Mouse (Mus musculus): ENCODE data around the gene Gm340. TPM values are rescaled to one million over a fixed set of nuclear protein-coding genes. Genes with fewer than 3 reads are reported as not detected.

Gene Gm340
- polyA plus RNA-seq, 1 experiment from 2014 or later = 4.0 TPM

- no peak overlapping the region for H3K9ac ChIP-seq (ENCODE audit: low read length)
- H3K27me3 ChIP-seq (replicated peaks; ENCODE audit: control insufficient read depth, insufficient read depth, low read length) = no peaks in the 10 kb centered on the region
- ATAC-seq (no peak), DNase-seq (ENCODE audit: low spot score) (no peak)
- H3K36me3 ChIP-seq (ENCODE audit: control insufficient read depth, insufficient read depth, low read length) = 0 out of 2 replicates have a peak, but pooled peaks cover 11% of the 10 kb centered on the region
- H3K4me3 ChIP-seq (ENCODE audit: low read depth, low read length) = no peak overlapping the region
- WGBS = 44% methylated on average over 11 of the region's 11 CpGs
- no peaks in the 10 kb centered on the region for H3K4me1 ChIP-seq (ENCODE audit: control insufficient read depth, insufficient read depth, low read length)
- H3K27ac ChIP-seq (ENCODE audit: low read depth, low read length) = no peak overlapping the region
- H3K4me2 ChIP-seq (ENCODE audit: low read length) = no peak overlapping the region
- H3K9me3 ChIP-seq (replicated peaks; ENCODE audit: control insufficient read depth, low read length) = no peaks in the 10 kb centered on the region
Measured at GRCm38 (mm10) chr19:41600647-41601046, 18.5 kb downstream of the Gm340 start.

GRCm38 (mm10) chr19:41606208-41606987 lies 24.2 kb downstream of the Gm340 start:
- ATAC-seq = no peak

GRCm38 (mm10) chr19:41611683-41612082 lies 29.5 kb downstream of the Gm340 start:
- Histone ChIP-seq H3K4me2 (ENCODE audit: low read length) (no peak overlapping the region), H3K27ac (ENCODE audit: low read depth, low read length) (no peak overlapping the region), H3K4me3 (ENCODE audit: low read depth, low read length) (no peak overlapping the region), H3K9me3 (replicated peaks; ENCODE audit: control insufficient read depth, low read length) (no peaks in the 10 kb centered on the region), H3K4me1 (ENCODE audit: control insufficient read depth, insufficient read depth, low read length) (peaks cover 20% of the 10 kb centered on the region), H3K9ac (ENCODE audit: low read length) (no peak overlapping the region), H3K36me3 (ENCODE audit: control insufficient read depth, insufficient read depth, low read length) (no peaks in the 10 kb centered on the region), H3K27me3 (replicated peaks; ENCODE audit: control insufficient read depth, insufficient read depth, low read length) (no peaks in the 10 kb centered on the region)
- WGBS = 63% methylated on average over 6 of the region's 6 CpGs
- ATAC-seq = no peak
- peak; percentile 24 for DNase-seq (ENCODE audit: low spot score)

More at GRCm38 (mm10) chr19:41606208-41606987, 24.2 kb downstream of the Gm340 start:
- no peak for DNase-seq (ENCODE audit: low spot score)
- Histone ChIP-seq H3K4me3 (ENCODE audit: low read depth, low read length) (no peak overlapping the region), H3K9me3 (replicated peaks; ENCODE audit: control insufficient read depth, low read length) (no peaks in the 10 kb centered on the region), H3K9ac (ENCODE audit: low read length) (no peak overlapping the region), H3K27me3 (replicated peaks; ENCODE audit: control insufficient read depth, insufficient read depth, low read length) (no peaks in the 10 kb centered on the region), H3K36me3 (ENCODE audit: control insufficient read depth, insufficient read depth, low read length) (0 out of 2 replicates have a peak, but pooled peaks cover 9% of the 10 kb centered on the region), H3K4me1 (ENCODE audit: control insufficient read depth, insufficient read depth, low read length) (no peaks in the 10 kb centered on the region), H3K27ac (ENCODE audit: low read depth, low read length) (no peak overlapping the region), H3K4me2 (ENCODE audit: low read length) (no peak overlapping the region)
- 79% methylated on average over 10 of the region's 10 CpGs for WGBS

DNA sequence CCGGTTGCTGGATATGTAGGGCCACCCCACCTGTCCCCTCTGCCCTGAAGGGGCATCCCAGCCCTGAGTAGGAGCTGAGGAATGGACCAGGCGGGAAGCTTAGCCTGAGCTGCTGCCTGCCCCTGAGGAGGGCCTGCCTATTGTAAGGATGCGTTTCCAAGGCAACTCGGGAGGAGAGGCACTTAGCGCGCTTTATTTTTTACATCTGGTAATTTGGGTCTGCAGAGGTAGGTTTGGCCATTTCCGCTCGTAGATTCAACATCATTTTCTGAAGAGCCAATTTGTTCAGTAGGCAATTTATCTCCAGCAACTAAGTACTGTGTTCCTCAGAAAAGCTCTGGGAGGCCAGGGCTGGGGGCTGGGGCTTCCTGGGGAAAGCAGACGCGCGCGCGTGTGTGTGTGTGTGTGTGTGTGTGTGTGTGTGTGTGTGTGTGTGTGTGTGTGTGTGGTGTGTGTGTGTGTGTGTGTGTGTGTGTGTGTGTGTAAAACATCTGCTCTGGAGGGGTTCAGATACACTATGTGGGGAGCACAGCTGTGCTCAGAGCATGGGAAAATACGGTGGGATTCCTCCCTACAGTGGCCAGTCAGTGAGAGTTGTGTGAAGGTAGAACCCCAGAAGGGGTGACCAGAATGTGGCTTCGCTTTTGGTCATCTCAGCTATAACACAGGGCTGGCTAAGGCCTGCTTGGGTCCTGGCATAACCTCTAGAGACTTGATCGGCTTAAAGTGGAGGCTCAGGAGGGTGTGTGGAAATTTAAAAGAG lies 31.3 kb downstream of the Gm340 start:
- H3K4me3 ChIP-seq (ENCODE audit: low read depth, low read length) = no peak overlapping the region
- no peaks in the 10 kb centered on the region for H3K27me3 ChIP-seq (replicated peaks; ENCODE audit: control insufficient read depth, insufficient read depth, low read length)
- no peaks in the 10 kb centered on the region for H3K9me3 ChIP-seq (replicated peaks; ENCODE audit: control insufficient read depth, low read length)
- H3K9ac ChIP-seq (ENCODE audit: low read length) = peak overlapping the region; percentile 35; the same call in 1 of the 2 replicates
- H3K27ac ChIP-seq (ENCODE audit: low read depth, low read length) = peak overlapping the region; percentile 78
- DNase-seq (ENCODE audit: low spot score) (peak; percentile 82), ATAC-seq (peak; percentile 82)
- 15% methylated on average over 16 of the region's 16 CpGs for WGBS
- peak overlapping the region; percentile 30; the same call in 1 of the 2 replicates for H3K4me2 ChIP-seq (ENCODE audit: low read length)
- peaks cover 23% of the 10 kb centered on the region for H3K4me1 ChIP-seq (ENCODE audit: control insufficient read depth, insufficient read depth, low read length)
- no peaks in the 10 kb centered on the region for H3K36me3 ChIP-seq (ENCODE audit: control insufficient read depth, insufficient read depth, low read length)

DNA sequence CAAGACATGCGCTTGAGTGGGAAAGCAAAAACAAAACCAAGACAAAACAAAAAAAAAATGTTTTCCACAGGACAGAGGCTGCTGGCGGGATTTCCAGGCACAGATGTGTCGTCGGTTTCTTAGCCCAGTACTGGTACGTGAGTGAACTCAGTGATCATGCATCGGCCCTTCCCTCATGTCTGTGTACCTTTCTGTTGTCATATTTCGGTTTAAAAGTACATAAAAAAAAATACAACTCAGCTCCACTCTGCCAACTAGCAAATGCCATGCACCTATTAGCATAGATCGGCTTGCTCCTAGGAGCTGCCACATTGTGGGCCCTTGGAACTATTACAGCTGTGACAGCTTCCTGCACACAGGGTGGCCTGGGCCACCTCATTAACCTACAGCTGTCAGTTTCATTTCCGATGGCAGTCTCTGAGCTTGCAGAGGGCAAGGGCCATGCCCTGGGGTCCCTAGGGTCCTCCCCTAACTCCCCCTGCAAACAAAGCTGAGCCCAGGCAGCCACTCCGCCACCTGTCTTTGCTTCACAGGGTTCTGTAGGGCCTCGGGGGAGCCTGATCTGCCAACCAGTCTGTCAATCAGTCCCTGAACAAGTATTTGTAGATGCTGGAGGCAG lies 33.5 kb downstream of the Gm340 start:
- Histone ChIP-seq H3K4me2 (ENCODE audit: low read length) (no peak overlapping the region), H3K36me3 (ENCODE audit: control insufficient read depth, insufficient read depth, low read length) (no peaks in the 10 kb centered on the region), H3K9ac (ENCODE audit: low read length) (no peak overlapping the region), H3K27ac (ENCODE audit: low read depth, low read length) (no peak overlapping the region), H3K4me3 (ENCODE audit: low read depth, low read length) (no peak overlapping the region), H3K4me1 (ENCODE audit: control insufficient read depth, insufficient read depth, low read length) (peaks cover 27% of the 10 kb centered on the region), H3K27me3 (replicated peaks; ENCODE audit: control insufficient read depth, insufficient read depth, low read length) (no peaks in the 10 kb centered on the region), H3K9me3 (replicated peaks; ENCODE audit: control insufficient read depth, low read length) (no peaks in the 10 kb centered on the region)
- 70% methylated on average over 11 of the region's 11 CpGs for WGBS
- no peak for ATAC-seq
- peak; percentile 15 for DNase-seq (ENCODE audit: low spot score)

DNA sequence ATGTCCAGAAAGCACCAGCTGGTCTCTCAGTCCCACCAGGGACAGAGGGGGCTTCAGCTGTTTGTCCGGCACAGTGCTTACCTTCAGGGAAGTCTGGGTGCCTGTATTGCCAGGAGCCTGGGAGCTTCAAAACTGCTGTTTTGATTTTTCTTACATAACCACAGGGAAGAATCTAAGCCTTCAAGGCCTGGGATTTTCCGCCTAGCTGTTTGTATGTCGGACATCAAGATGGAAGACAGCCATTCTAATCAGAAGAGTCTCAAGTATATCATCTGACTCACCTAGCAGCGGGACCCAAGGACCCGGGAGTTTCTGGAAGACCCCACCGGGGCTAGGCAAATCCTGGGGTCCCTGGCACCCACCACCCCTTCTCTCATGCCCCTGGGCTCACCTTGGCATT lies 34.1 kb downstream of the Gm340 start:
- Histone ChIP-seq H3K9me3 (replicated peaks; ENCODE audit: control insufficient read depth, low read length) (no peaks in the 10 kb centered on the region), H3K27ac (ENCODE audit: low read depth, low read length) (no peak overlapping the region), H3K36me3 (ENCODE audit: control insufficient read depth, insufficient read depth, low read length) (no peaks in the 10 kb centered on the region), H3K4me2 (ENCODE audit: low read length) (no peak overlapping the region), H3K9ac (ENCODE audit: low read length) (no peak overlapping the region), H3K4me1 (ENCODE audit: control insufficient read depth, insufficient read depth, low read length) (peaks cover 27% of the 10 kb centered on the region), H3K4me3 (ENCODE audit: low read depth, low read length) (no peak overlapping the region), H3K27me3 (replicated peaks; ENCODE audit: control insufficient read depth, insufficient read depth, low read length) (no peaks in the 10 kb centered on the region)
- WGBS = 89% methylated on average over 6 of the region's 6 CpGs
- ATAC-seq (no peak), DNase-seq (ENCODE audit: low spot score) (no peak)

DNA sequence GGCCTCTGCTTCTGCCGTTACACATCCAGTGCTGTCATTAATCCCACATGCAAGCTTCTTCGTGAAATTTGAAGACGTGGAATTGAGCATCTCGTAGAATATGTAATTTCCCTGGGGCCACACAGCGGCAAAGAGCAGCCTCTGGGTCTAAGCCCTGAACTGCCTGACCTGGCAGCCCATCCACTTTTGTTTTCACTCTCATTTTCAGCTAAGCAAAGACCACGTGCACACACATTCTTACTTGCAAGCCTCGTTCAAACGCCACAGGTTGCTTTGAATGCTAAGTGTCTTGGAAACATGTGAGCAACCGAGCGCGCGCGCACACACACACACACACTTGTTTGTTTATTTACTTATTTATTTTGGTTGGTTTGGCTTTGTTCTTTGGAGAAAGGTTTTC lies 34.9 kb downstream of the Gm340 start:
- ATAC-seq = no peak
- no peaks in the 10 kb centered on the region for H3K27me3 ChIP-seq (replicated peaks; ENCODE audit: control insufficient read depth, insufficient read depth, low read length)
- WGBS = 69% methylated on average over 13 of the region's 13 CpGs
- no peak for DNase-seq (ENCODE audit: low spot score)
- no peaks in the 10 kb centered on the region for H3K9me3 ChIP-seq (replicated peaks; ENCODE audit: control insufficient read depth, low read length)
- no peak overlapping the region for H3K4me3 ChIP-seq (ENCODE audit: low read depth, low read length)
- no peak overlapping the region for H3K4me2 ChIP-seq (ENCODE audit: low read length)
- no peak overlapping the region for H3K27ac ChIP-seq (ENCODE audit: low read depth, low read length)
- H3K9ac ChIP-seq (ENCODE audit: low read length) = no peak overlapping the region
- H3K4me1 ChIP-seq (ENCODE audit: control insufficient read depth, insufficient read depth, low read length) = peaks cover 26% of the 10 kb centered on the region
- H3K36me3 ChIP-seq (ENCODE audit: control insufficient read depth, insufficient read depth, low read length) = no peaks in the 10 kb centered on the region

GRCm38 (mm10) chr19:41618153-41618657 lies 36.0 kb downstream of the Gm340 start:
- Histone ChIP-seq H3K4me1 (ENCODE audit: control insufficient read depth, insufficient read depth, low read length) (peaks cover 22% of the 10 kb centered on the region), H3K27ac (ENCODE audit: low read depth, low read length) (peak overlapping the region; percentile 58), H3K4me3 (ENCODE audit: low read depth, low read length) (no peak overlapping the region), H3K4me2 (ENCODE audit: low read length) (no peak overlapping the region), H3K27me3 (replicated peaks; ENCODE audit: control insufficient read depth, insufficient read depth, low read length) (no peaks in the 10 kb centered on the region), H3K36me3 (ENCODE audit: control insufficient read depth, insufficient read depth, low read length) (no peaks in the 10 kb centered on the region), H3K9ac (ENCODE audit: low read length) (no peak overlapping the region), H3K9me3 (replicated peaks; ENCODE audit: control insufficient read depth, low read length) (no peaks in the 10 kb centered on the region)
- 40% methylated on average over 6 of the region's 6 CpGs for WGBS
- ATAC-seq (peak; percentile 55; the same call in 1 of the 2 replicates), DNase-seq (ENCODE audit: low spot score) (peak; percentile 88)
